Mouse (Mus musculus) kidney, postnatal 36 days (tissue): ENCODE measurements at regions not wholly inside any gene's neighbourhood (a gene's known extent, or its start where the extent isn't known, plus 50 kb on each side); places are given as distances from the start of the nearest gene placed in this dataset.
"Not testable (repeated sequence)": the region's sequence is repeated elsewhere in the genome, so short reads cannot be mapped to it uniquely, and the experiment has no call there.

Experiments
- DNase-seq, 2 experiments: peaks; one replicate each; pipeline ENCODE4 v3.0.0; 2021 to 2022; ENCODE audit warnings: mixed read lengths in 2 of 2

DNA sequence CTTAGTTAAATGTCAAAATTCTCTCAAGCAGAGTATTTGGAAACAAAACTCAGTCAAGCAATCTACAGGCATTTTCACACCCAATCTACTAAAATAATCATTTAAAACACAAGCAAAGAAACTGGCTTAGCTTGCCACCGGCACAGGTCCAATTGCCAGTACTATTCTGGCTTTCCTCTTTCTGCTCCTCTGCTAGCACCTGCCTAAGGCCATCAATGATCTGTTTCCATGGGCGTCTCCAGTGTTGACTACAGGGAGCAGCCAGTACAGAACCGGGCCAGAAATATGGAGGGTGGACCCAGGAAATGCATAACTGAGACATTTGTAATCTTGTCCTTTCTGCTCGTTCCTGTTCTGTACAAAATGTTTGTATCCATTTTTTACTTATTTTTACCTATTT lies 96.4 kb upstream of the C6 start:
- DNase-seq = no peak

DNA sequence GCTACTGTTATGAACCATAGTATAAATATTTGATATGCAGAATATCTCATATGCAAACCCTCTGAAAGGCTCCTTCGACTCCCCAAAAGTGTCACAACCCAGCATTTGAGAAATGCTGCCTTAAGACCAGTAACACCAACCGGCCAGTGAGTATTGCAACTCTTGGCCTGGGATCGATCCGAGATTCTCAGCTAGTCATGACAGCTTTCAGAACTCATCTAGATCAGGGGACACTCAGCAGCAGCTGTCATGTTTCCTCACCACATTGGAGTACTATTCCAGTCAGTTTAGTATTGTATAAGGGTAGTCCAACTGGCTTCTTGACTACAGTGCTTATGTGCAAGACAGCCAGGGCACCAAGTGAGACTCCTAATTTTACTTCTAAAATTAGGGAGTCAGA lies 85.3 kb upstream of the C6 start:
- no peak for DNase-seq

DNA sequence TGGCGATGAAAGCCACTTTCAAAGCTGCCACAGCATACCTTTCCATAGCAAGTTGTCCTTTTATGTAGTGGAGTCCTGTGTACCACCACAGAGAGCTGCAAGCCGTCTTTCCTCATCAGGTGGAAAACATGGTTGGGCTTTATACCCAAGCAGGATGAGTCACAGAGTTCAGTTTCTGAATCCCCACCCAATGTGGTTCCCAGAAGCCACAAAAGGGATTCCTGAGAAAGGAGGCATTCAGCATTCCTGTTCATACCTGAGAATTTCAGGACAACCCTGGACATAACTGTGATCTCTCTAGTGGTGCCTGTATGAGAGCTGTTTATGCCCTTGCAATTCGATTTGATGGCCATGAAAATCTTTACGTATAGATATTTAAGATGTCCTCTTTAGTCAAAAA lies 84.1 kb upstream of the C6 start:
- no peak for DNase-seq

DNA sequence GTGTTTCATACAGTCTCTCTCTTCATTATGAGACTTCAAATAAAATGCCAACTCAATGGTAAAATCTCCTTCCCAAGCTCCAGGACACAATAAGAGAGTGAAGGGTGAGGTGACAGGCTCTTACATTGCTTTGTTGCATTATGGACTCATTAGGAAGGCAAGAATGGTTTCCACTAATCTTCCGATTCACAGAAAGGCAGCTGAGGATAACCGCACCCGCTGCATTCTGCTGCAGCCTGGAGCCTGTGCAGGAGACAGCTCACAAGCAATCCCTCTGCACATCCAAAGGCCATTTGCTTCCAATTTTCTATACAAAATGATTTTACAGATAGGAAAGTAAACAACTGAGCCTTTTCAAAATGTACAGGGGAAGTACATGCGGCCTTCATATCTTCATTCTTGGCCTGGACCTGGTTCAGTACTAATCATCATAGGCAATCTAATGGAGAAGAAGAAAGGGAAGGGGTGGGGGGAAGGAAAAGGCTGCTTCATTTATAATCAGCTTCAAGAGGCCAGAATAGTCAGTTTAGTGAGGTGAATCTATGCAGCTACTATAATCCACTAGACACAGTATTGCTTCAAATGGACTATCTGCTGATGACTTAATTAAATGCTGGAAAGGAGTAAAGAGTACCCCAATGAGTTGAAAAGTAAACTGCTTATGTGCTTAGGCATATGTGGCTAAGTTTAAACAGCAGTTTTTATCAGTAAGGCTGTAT lies 82.9 kb upstream of the C6 start:
- DNase-seq = no peak

DNA sequence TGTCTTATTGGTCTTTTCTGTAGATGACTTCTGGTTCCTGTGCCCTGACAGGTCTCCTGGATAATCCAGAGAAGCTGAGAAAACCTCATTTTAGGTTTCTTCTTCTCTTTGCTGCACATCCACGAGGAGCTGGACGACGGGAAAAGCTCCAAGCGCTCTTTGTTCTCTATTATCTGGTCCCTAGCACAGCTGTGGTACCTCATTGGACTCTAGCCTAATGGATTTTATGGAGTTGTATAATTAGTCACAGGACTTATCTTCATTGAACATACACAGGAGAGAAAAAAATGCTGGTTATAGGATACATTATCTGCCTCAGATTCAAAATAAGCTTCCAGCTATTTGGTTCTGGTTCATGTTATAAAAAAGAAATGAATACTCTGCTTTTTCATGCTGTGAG lies 78.3 kb upstream of the C6 start:
- DNase-seq = no peak

DNA sequence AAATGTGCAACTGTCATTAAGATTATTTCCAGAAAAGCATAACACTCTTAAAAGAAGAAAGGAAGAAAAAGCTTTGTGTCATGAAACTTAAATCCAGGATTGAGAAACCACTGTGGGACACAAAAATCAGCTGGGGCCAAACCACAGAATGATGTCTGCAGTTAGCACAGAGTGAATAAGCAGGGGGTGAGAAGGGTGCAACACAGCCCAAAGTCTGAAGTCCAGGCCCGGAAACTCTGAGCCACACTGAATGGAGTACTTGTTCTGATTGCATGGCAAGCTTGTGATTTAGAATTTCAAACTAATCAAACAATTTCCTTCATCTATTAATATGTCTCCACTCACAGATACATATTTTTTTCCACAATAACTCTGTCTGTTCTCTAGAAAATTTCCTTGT lies 73.3 kb upstream of the C6 start:
- peak; percentile 21 to 42 for DNase-seq

DNA sequence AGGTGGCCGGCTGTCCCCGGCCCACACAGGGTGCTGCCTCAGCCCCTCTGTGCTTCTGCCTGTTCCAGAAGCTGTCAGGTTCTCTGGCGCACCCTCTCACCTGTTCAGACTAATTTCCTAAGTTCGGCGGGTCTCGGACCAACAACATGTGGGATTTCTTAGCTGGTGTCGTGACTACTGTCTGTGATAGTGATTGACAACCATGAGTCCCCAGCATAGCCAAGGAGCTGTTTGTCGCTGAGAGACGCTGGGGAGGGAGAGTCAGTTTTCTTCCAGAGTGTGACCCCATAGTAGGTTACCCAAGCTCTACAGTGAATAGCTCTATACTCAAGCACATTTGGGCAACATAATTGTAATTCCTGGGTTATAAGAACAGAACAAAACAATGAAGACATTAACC lies 54.1 kb upstream of the C6 start:
- not testable (repeated sequence) for DNase-seq
